Mouse (Mus musculus) adrenal gland, postnatal 10 days (tissue): Measurements from ENCODE around the gene Pkp2. TPM values are rescaled to one million over a fixed set of nuclear protein-coding genes. Genes with fewer than 3 reads are reported as not detected.
A peak's percentile ranks its signal among the peaks of the same experiment; 100 is the strongest.
"Not testable (repeated sequence)": the region's sequence is repeated elsewhere in the genome, so short reads cannot be mapped to it uniquely, and the experiment has no call there.

ENCODE experiments used
- DNase-seq: peaks from one replicate; pipeline ENCODE4 v3.0.0; 2021; ENCODE audit warnings: mixed read lengths
- long read RNA-seq, 2 experiments: library from polyadenylated mRNA; stranded (forward); transcript quantifications; one replicate each; pipeline ENCODE4 v2.0.0; 2021
- total RNA-seq, 2 experiments: library from RNA; stranded (reverse); gene quantifications; 2 replicates each; pipeline ENCODE4 v1.2.3; 2021

Gene Pkp2
- 1 to 10 TPM; 2.9 to 6.8 TPM for total RNA-seq
- long read RNA-seq, experiment 1, transcript Pkp2-201 (13 exons, 2,918 nt): major isoform, 8 of 8 reads
- long read RNA-seq, experiment 1, partial matches to known transcripts: 0 of 8 reads
- long read RNA-seq, experiment 1, other reads (novel, unspliced or antisense): 0 of 8 reads
- long read RNA-seq, experiment 2, partial matches to known transcripts: 0 of 3 reads
- long read RNA-seq, experiment 2, other reads (novel, unspliced or antisense): 1 of 3 reads

DNA sequence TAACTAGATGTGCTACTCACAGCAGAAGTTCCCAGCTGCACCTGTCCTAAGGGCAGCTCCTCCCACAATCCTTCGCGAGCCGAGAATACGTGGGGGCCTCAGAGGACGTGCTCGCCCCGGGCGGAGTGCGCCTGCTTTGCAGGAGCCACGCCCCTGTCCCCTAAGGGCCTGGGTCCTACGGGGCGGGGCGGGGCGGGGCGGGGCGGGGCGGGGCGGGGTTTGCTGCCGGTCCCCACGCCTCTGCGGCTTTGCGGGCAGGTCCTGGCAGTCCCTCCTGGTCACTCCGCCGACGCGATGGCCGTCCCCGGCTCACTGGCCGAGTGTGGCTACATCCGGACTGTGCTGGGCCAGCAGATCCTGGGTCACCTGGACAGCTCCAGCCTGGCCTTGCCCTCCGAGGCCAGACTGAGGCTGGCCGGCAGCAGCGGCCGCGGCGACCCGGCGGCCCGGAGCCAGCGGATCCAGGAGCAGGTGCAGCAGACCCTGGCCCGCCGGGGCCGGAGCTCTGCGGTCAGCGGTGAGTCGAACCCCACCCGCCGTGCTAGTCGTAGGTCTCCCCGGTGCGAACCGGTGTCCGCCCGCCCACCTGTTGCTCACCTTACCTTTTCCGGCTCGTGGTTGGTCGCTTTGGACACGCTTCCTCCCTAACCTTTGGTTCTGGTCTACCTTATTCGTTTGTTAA, at the start of gene Pkp2:
Gene Pkp2, plus strand, starts transcription at position 240 of the 682 bp plus-strand sequence.
- peak; percentile 68 for DNase-seq

DNA sequence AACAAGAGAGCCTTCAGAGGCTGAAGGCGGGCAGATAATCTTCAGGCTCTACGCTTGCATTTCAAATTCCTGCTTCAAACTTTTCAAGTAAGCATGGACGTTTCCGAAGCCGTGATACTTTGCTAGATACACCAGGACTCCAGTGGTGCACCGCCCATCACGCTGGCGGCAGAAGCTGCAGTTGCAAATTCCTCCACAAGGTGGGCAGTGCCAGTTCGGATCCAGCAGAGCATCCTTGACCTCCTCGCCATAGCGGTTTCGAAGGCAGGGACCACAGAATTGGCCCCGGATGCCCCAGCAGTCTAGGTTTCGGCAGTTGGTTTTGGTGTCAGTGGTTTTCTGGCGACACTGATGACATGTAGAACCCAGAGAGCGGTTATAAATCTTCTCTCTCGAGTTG, 15.7 kb upstream of the Pkp2 start:
- no peak for DNase-seq

DNA sequence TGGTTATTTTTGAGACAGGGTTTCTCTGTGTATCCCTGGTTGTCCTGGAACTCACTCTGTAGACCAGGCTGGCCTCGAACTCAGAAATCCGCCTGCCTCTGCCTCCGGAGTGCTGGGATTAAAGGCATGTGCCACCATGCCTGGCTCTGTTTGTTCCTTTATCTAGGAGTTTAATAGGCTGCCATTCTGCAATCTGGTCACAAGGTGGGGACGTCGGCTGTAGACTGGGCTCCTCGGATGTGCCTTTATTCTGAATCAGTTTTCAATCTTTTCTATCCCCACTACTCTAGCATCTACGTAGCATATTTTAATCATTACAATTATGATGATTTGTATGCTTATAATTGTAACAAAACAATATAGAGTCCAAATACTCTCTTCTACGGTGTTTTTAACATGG, 11.1 kb upstream of the Pkp2 start:
- peak; percentile 46 for DNase-seq

DNA sequence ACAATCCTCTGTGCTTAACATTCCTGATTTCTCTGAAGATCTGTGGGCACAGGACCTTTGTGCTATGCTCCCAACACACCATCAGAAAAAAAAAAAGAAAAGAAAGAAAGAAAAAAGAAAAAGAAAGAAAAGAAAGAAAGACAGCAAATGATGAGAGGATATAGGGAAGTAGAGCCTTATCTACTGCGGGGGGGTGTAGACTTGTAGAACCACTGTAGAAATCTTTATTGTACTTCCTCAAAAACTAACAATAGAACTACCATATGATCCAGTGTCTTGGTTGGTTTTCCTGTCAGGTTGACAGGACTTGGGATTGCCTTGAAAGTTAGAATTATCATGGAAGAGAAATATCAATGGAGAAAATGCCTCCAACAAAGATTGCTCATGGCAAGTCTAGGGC, 8.5 kb upstream of the Pkp2 start:
- DNase-seq: no peak

DNA sequence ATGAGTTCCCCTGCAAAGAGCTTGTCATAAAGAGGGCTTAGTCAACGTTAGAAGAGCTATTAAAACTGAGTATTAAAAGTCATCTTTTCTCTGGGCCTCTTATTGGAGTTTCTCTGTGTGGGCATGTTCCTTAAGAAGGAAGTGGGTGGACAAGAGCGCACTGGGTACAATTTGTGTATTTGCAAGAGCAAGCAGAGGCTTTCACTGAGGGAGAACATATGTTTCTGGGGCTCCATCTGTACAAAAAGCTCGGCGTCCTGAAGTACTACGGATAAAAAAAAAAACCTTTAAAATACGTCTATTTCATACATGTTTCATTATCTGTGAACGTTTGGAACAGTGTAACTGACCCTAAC, 417 bp upstream of the Pkp2 start:
- no peak for DNase-seq

DNA sequence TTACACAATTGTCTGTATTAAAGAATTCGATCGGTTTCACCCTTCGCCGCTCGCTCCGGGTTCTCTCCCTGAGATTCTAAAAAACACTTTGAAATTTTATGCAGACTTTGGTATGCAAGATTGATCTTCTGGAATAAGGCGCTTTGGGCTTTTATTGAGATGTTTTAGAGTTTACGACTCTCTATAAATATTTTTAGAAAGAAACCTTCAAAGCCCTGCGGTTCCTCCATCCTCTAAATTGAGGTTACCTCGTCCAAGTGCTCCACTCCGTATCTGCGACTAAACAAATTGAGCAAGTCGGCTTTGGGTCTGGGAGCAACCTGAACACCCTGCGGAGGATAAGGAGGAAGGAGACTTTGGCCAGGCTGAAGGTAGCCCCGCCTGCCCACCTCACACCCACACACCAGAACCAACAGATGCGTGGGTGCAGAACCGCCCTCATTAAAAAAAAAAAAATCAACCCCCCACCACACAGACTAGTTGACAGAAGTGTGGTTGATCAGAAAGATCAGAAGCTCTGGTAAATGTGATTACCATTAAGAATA, 715 bp downstream of the Pkp2 start:
- DNase-seq: no peak

DNA sequence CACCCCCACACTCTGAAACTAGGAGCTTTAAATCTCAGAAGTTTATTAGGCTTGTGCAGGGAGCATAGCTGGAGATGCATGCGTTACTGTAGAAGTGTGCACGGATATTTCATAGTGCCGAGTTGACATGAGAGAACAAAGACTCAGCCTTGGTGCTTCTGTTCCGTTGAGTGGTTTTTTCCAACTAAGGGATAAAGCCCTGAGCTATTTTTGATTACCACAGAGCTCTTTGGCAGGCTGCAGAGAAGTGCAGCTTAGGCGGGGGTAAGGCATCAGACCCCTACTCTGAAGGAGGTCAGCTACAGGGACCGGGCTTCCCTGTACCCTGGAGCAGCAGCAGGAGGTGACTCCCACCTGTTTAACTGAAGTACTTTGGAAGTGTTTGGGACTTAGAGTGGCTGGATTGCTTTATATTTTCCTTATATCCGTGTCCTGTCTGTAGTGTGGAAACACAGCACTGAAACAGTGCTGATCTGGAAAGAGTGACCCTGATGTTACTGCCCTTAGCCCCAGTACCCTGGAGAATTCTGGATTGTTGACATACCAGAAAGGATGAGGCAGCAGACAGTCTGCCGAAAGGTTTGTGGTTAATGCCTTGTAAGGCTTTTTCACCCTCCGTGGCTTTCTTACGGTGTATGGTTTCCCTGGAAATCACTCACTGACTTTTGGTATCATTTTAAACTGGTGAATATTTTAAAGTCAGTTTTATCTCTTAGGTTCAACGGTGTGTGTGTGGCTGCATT, 2.7 kb downstream of the Pkp2 start:
- no peak for DNase-seq

DNA sequence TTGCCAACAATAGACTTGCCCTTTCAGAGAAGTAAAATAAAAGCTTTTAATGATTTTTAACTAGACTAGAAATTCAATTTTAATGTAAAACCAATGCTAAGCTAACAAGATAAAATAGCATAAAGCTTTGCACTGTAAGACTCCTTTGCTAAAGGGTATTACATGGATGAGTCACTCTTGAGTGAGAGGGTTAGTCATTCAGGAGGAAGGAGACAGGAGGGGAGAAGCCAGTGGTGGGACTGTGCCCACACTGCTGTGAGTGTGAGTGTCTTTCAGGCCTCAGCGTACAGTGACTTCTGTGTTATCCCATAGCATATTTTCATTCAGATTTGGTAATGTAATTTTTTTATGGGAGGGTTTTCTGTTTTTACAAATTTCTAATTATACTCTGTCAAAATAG, 3.8 kb downstream of the Pkp2 start:
- no peak for DNase-seq

DNA sequence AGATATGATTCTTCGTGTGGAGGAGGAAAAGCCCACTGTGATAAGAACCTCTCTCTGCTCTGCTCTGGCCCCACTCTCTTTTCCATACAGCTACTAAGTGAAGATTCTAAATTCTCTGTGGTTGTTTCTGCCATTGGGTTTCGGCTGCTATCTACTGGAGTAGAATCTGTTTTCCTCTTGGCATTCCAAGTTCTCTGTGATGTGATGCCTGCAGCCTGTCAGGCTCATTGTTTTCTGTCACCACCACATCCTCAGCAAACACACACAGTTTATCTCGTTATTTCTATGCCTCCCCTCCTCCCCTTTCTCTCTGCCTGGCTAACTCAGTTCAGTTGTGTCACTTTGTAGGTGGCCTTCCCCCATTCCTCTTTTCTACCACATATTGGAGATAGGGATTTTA, 6.7 kb downstream of the Pkp2 start:
- no peak for DNase-seq

DNA sequence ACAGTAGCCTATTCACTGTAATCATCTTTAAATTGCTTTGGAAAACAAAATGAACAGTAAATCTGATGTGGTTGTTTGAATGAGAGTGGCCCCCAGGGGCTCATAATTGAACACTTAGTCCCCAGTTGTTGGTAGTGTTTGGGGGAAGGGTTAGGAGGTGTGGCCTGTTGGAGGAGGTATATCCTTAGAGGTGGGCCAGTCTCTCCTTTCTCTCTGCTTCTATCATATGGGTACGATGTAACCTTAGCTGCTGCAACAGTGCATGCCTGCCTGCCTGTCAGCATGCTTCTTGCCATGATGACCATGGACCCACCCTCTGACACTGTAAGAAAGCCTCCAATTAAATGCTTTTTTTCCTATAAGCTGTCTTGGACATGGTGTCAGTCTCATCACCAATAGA, 9.5 kb downstream of the Pkp2 start:
- DNase-seq: no peak

DNA sequence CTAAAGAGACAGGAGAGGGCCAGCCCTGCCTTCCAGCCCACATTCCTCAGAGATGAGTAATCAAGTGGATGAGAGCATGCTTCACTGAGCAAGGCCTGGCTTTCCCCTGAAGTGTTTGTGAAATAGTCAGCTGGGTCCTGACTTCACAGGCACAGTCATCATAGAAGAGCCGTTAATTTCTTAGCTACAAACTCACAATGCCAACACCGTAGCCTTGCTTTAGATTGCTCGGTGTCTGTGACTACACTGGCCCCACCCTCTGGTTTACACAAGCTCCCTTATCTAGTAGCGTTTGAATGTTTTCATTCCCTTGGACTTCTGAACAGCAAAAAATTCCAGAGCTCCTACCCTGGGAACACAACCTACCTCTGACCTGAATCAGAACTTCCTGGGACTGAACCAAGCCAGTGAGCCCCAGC, 11.4 kb downstream of the Pkp2 start:
- DNase-seq: peak; percentile 16

DNA sequence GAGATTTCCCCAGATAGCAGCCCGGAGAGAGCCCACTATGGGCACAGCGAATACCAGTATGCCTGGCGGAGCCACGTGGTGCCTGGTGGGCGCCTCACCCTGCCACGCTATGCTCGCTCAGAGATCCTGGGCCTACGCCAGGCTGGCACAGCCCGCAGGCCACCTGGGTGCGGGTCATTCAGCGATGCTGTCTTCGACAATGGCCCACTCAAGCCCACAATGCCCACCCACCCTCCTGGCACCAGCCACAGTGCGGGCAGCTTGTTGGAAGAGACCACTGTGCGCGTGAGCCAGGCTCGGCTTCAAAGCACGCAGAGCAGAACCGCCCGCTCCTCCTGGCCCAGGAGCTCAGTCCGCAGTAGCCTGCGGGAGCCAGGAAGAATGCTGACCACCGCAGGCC, 12.7 kb downstream of the Pkp2 start:
- DNase-seq: no peak

DNA sequence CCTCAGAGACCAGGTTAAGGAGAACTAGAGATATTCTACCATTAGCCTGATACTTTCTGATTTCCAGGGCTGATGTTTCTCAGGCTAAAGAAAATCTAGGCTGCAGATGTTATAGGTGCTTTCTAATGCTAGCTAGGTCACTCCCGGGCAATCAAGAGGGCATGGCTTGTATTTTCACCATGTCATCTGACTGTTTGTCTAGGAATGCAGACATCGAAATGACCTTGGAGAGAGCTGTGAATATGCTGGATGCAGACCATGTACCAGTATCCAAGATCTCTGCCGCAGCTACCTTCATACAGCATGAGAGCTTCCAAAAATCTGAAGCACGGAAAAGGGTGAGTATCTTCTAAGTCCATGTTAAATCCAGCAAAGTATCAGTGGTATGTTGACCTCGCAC, 17.3 kb downstream of the Pkp2 start:
- DNase-seq: no peak

DNA sequence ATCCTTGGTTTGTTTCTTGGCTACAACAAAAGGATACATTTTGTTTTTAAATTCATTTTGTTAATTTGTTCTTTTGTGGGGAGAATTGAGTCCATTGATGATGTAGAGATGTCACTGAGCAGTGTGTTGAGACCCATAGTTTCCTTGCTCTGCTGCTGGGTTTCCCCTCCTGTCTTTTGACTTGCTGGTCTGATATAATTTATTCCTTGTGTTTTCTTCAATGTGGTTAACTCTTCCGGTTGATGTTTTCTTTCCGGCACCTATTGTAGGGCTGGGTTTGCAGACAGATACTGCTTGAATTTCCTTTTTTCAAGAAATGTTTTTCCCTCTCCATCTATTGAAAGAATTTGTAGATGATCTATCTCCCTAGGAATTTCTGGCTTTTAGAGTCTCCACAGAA, 20.8 kb downstream of the Pkp2 start:
- no peak for DNase-seq

DNA sequence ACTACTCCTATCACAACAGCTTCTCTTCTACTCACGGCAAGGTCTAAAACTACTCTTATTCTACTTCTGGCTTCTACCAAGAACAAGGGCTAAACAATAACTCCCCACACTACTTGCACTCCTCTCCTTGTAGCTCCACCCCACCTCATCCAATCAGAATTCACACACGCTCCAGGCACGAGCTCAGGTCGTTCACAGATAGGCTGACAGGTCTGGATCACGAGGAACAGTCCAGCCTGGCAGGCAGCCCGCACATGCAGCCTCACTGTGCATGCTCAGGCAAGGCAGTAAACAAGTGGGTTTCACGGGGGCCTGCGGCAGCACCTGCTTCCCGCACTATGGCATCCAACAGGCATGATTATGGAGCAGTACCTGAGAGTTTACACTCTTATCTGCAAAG, 23.6 kb downstream of the Pkp2 start:
- not testable (repeated sequence) for DNase-seq

DNA sequence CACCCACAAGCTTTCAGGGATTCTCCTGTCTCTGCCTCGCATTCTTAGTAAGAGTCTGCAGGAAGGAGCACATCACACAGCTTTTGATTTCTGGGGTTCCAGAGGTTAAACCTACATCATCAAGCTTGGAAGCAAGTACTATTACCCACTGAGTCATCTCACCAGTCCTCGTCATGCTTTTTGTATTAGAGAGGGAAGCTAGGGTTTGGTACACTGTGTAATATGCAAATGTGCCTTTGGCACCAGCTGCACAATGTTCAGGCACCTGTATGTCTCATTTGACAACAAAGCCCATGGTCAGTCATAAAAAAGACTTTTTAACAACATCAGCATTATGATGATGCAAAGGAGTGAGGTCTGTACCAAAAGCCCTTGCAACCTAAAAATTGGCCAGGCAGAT, 25.2 kb downstream of the Pkp2 start:
- no peak for DNase-seq

DNA sequence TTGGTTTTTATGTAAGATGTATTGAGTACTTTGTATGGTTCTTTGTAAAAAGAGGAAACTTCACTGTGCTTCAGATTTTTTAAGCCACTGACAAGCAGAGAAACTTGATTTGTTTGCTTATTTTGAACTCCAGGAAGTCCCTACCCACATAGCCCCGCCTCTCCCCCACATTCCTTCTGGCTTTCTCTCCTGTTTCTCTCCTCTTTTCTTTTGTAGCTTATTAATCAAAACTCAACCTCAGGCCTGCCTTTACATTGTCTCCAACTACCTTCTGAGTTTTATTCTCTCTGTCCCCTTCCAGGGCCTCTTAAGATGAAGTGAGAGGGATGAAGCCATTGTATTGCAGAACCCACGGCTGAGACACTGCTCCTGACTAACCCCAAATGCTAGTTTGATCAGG, 31.6 kb downstream of the Pkp2 start:
- no peak for DNase-seq

DNA sequence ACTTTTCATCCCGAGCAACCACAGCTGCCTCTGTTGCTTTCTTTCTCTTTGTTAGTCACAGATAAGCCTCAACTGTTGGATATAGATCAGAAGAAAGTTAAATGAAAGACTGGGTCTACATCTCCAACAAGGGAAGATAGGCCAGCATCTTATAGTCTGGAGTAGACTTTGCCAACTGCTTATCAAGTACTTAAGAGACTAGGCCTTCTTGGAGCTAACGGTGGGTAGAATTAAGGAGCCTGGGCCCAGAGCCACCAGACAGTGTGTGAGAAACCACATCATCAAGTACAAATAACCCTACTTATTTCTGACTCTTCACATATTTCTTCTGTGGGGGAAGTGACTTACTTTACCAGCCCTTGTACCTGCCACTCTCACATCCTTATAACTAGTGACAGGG, 37.4 kb downstream of the Pkp2 start:
- DNase-seq: no peak

DNA sequence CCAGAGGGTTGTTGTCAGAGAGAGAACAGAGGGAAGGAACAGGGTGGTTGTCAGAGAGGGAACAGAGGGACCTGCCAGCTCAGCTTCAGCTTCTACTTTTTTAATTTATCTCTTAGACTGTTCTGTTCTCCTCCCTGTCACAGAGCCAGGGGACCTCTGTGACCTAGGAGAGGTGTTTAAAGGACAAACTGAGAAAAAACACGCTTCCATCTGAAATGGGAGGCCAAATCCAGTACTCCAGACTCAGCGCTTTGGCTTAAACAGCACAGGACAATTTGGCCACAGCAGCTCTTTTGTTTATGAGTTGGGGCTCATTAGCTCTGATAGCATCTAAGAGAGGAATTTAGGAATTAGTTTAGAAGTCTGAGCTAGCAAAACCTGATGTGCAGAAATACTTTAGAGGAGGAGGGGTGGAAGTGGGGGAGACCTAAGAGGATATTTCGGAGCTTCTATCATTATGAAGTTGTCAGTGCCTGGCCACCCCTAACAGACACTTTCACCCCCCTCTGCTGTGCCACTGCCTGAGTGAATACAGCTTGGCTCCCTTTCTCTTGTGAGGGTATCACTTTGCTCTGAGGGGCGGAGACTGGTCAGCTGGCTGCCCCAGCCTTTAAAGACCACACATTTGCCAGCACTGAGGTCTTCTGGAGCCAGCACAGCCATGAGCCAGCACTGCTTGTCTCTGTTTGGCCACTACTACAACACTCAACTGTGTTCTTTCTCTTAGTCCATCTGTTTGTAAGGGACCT, 40.4 kb downstream of the Pkp2 start:
- no peak for DNase-seq

DNA sequence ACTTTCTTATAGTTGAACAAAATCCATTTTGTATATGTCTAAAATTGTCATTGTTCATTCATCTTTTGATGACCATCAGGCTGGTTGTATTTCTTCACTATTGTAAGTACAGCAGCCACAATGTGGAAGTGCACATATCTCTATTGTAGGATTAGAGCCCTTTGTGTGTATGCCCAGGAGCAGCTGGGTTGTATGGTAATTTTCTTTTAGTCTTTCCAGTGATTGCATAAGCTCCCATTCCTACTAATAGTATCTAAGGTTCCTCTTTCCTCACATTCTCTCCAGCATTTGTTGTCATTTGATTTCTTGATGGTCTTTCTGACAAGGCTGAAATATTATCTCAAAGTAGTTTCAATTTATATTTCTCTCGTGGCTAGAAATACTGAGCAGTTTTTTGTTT, 42.1 kb downstream of the Pkp2 start:
- no peak for DNase-seq

DNA sequence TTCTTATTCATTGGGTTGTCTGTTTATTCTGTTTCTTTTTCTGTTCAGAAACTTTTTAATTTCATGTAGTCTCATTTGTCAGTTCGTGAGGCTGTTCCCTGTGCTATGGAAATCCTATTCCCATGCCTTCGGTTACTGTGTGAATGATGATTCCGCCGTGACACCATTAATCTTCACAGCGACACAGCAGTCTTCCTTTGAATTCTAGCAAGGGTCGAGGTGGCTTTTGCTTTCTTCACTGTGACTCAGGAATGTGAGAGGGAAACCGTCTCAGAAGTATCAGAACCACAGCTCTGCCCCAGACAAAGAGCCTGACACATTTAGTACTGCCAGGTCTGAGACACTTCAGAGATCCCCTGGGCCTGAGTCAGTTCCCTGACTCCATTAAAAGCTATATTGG, 42.8 kb downstream of the Pkp2 start:
- no peak for DNase-seq

DNA sequence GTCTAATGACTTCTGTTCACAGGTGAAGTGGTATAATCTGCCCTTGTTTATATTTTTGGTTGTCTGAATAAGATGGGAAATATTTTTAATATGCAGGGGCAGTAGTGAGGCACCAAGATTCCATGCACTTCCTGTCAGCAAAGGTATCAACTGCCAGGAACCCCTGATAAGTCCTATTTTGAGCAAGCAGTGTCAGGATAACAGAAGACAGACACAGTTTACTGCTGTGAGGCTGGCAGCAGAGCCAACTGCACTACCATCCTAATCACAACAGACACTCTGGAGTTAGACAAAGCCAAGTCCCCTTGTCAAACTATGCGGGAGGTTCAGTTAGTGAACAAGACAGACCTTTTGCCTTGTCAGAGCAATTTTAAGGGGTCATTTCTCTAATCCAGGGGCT, 43.6 kb downstream of the Pkp2 start:
- DNase-seq: no peak

DNA sequence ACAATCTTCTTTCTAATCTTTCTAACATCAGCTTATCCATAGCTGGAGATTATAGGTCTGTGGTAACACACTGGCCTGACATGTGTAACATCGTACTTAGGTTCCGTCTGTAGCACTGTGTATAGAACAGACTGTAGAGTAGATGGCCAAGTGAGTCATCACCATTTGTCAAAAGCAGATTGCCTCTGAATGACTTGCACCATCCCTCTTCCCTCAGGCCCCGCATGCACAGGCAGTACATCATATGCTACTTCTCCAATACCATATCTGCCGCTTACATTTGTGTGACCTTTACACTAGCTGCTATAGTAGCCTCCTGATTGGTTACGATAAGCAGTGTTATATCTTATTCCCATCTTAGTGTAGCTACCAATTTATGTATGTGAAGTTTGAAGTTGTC, 47.8 kb downstream of the Pkp2 start:
- no peak for DNase-seq
